Mouse (Mus musculus): ENCODE results near the gene Fdxacb1.

GRCm38 (mm10) chr9:50796776-50797175 lies 28.7 kb downstream of the Fdxacb1 start:
- TF ChIP-seq CTCF (IDR thresholded peaks at IDR 0.05; ENCODE audit: low read depth) (no peak), EP300 (IDR thresholded peaks at IDR 0.05; ENCODE audit: low read depth) (no peak)

All from liver, embryonic 14.5 days (tissue).